Mouse (Mus musculus): ENCODE measurements around the gene Plekhh3.

- no peak for TF ChIP-seq POLR2A (IDR thresholded peaks at IDR 0.05; ENCODE audit: borderline replicate concordance, low read depth, low read length)
- TF ChIP-seq CTCF (IDR thresholded peaks at IDR 0.05; ENCODE audit: low read depth, low read length) = no peak
Measured at GRCm38 (mm10) chr11:101180261-101180660, 9.1 kb upstream of the Plekhh3 start.
